Mouse (Mus musculus): ENCODE data around the gene Itgb5.
A peak's percentile ranks its signal among the peaks of the same experiment; 100 is the strongest.

The Itgb5 gene

GRCm38 (mm10) chr16:33832057-33832456, 2.6 kb downstream of the Itgb5 start:
- DNase-seq (ENCODE audit: low read depth, low spot score): no peak

GRCm38 (mm10) chr16:33832728-33833428, 3.4 kb downstream of the Itgb5 start:
- DNase-seq (ENCODE audit: low read depth, low spot score): peak; percentile 28

GRCm38 (mm10) chr16:33833429-33833753, 3.9 kb downstream of the Itgb5 start:
- DNase-seq (ENCODE audit: low read depth, low spot score): no peak

GRCm38 (mm10) chr16:33833781-33834482, 4.5 kb downstream of the Itgb5 start:
- no peak for DNase-seq (ENCODE audit: low read depth, low spot score)

GRCm38 (mm10) chr16:33836676-33837075, 7.2 kb downstream of the Itgb5 start:
- no peak for DNase-seq (ENCODE audit: low read depth, low spot score)

- no peak for DNase-seq (ENCODE audit: low read depth, low spot score)
Measured at GRCm38 (mm10) chr16:33837191-33837590, 7.7 kb downstream of the Itgb5 start.

GRCm38 (mm10) chr16:33840616-33841015, 11.2 kb downstream of the Itgb5 start:
- DNase-seq (ENCODE audit: low read depth, low spot score): no peak

- no peak for DNase-seq (ENCODE audit: low read depth, low spot score)
Measured at GRCm38 (mm10) chr16:33842081-33842880, 12.8 kb downstream of the Itgb5 start.

GRCm38 (mm10) chr16:33844150-33844611, 14.7 kb downstream of the Itgb5 start:
- no peak for DNase-seq (ENCODE audit: low read depth, low spot score)

- no peak for DNase-seq (ENCODE audit: low read depth, low spot score)
Measured at GRCm38 (mm10) chr16:33844866-33845265, 15.4 kb downstream of the Itgb5 start.

- DNase-seq (ENCODE audit: low read depth, low spot score): no peak
Measured at GRCm38 (mm10) chr16:33853271-33853670, 23.8 kb downstream of the Itgb5 start.

GRCm38 (mm10) chr16:33858766-33859165, 29.3 kb downstream of the Itgb5 start:
- DNase-seq (ENCODE audit: low read depth, low spot score): no peak

GRCm38 (mm10) chr16:33859380-33859779, 29.9 kb downstream of the Itgb5 start:
- no peak for DNase-seq (ENCODE audit: low read depth, low spot score)

- DNase-seq (ENCODE audit: low read depth, low spot score): peak; percentile 70
Measured at GRCm38 (mm10) chr16:33859988-33860700, 30.7 kb downstream of the Itgb5 start.

- DNase-seq (ENCODE audit: low read depth, low spot score): no peak
Measured at GRCm38 (mm10) chr16:33862406-33862805, 32.9 kb downstream of the Itgb5 start.

- DNase-seq (ENCODE audit: low read depth, low spot score): no peak
Measured at GRCm38 (mm10) chr16:33863208-33863751, 33.8 kb downstream of the Itgb5 start.

GRCm38 (mm10) chr16:33870224-33870785, 40.8 kb downstream of the Itgb5 start:
- no peak for DNase-seq (ENCODE audit: low read depth, low spot score)

- DNase-seq (ENCODE audit: low read depth, low spot score): no peak
Measured at GRCm38 (mm10) chr16:33870988-33871758, 41.7 kb downstream of the Itgb5 start.

GRCm38 (mm10) chr16:33871865-33872443, 42.5 kb downstream of the Itgb5 start:
- DNase-seq (ENCODE audit: low read depth, low spot score): no peak

- DNase-seq (ENCODE audit: low read depth, low spot score): no peak
Measured at GRCm38 (mm10) chr16:33873282-33873681, 43.8 kb downstream of the Itgb5 start.
